Mouse (Mus musculus): ENCODE data around the gene Slc30a7.

GRCm38 (mm10) chr3:116006284-116006977 is 775 bp downstream of the Slc30a7 start:
- TF ChIP-seq GATA1 (IDR thresholded peaks at IDR 0.05; ENCODE audit: borderline replicate concordance, low read length) (no peak), FLI1 (IDR thresholded peaks at IDR 0.05; ENCODE audit: low read length) (no peak)

All from megakaryocyte, embryonic 14.5 days (primary cell).